Mouse (Mus musculus) monocyte, adult 2 months (primary cell): ENCODE measurements around the gene Got1.

Experiments
- DNase-seq, 2 experiments: peaks; one replicate each; pipeline ENCODE4 v3.0.0; 2022; ENCODE audit warnings: low spot score in 2 of 2, low read depth in 1 of 2

Gene Got1

GRCm38 (mm10) chr19:43524187-43525103 is at the start of gene Got1:
Gene Got1, minus strand, starts transcription at chr19:43524605.
- DNase-seq: peak; percentile 70 to 81

- DNase-seq: peak; percentile 20 to 36
Observed at GRCm38 (mm10) chr19:43570831-43571790, 46.7 kb upstream of the Got1 start.

- no peak for DNase-seq
Observed at GRCm38 (mm10) chr19:43569133-43569532, 44.7 kb upstream of the Got1 start.

- no peak for DNase-seq
Observed at GRCm38 (mm10) chr19:43568298-43568697, 43.9 kb upstream of the Got1 start.

- DNase-seq: no peak
Observed at GRCm38 (mm10) chr19:43563166-43563565, 38.8 kb upstream of the Got1 start.

- DNase-seq: no peak
Observed at GRCm38 (mm10) chr19:43561841-43562240, 37.4 kb upstream of the Got1 start.

- no peak for DNase-seq
Observed at GRCm38 (mm10) chr19:43560244-43560643, 35.8 kb upstream of the Got1 start.

- no peak for DNase-seq
Observed at GRCm38 (mm10) chr19:43551493-43551890, 27.1 kb upstream of the Got1 start.

GRCm38 (mm10) chr19:43550706-43551492 is 26.5 kb upstream of the Got1 start:
- DNase-seq: no peak

- DNase-seq: no peak
Observed at GRCm38 (mm10) chr19:43548060-43548459, 23.7 kb upstream of the Got1 start.

GRCm38 (mm10) chr19:43546337-43547117 is 22.1 kb upstream of the Got1 start:
- no peak for DNase-seq

GRCm38 (mm10) chr19:43535372-43535771 is 11.0 kb upstream of the Got1 start:
- DNase-seq: no peak

GRCm38 (mm10) chr19:43530921-43531320 is 6.5 kb upstream of the Got1 start:
- no peak for DNase-seq

GRCm38 (mm10) chr19:43530197-43530770 is 5.9 kb upstream of the Got1 start:
- DNase-seq: peak; percentile 61 to 66

- no peak for DNase-seq
Observed at GRCm38 (mm10) chr19:43528056-43528587, 3.7 kb upstream of the Got1 start.

GRCm38 (mm10) chr19:43527131-43527530 is 2.7 kb upstream of the Got1 start:
- no peak for DNase-seq

GRCm38 (mm10) chr19:43526025-43526424 is 1.6 kb upstream of the Got1 start:
- DNase-seq: no peak

- no peak for DNase-seq
Observed at GRCm38 (mm10) chr19:43525566-43525965, 1.2 kb upstream of the Got1 start.

GRCm38 (mm10) chr19:43525104-43525482 is 688 bp upstream of the Got1 start:
- DNase-seq: peak in 1 of 2 experiments; percentile 17
